Mouse (Mus musculus) liver, adult 2 months (tissue): ENCODE measurements around the gene Plekhg1.

Source experiments
- CTCF ChIP-seq: fragments of 200-500 bp; IDR thresholded peaks from 2 replicates; pipeline ENCODE4 v1.5.1; 2011; ENCODE audit warnings: low read depth, low read length, control low read depth
- POLR2A ChIP-seq: fragments of 200-500 bp; IDR thresholded peaks from 2 replicates; pipeline ENCODE4 v1.6.1; 2011; ENCODE audit warnings: low read length, control low read depth; ENCODE audit not compliant: insufficient read depth; ENCODE audit errors: extremely low read depth

DNA sequence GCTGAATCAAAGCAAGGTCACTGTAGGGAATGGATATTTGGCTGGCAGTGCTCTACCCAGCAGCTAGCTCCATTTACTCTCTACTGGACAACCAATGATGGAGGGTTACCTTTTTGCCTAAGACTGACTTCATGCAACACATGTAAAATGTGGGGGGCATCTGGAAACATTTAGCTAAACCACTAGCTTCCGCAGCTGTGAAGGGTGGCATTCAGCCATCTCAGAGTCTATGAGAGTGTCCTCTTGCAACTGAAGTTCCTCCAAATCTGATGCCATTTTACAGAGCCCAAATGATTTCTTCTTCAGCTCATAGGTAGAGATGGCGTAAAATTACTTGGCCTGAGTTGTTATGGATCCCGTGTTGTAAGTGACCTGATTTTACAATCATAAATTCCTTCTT lies 67.8 kb downstream of the Plekhg1 start:
- TF ChIP-seq CTCF (no peak), POLR2A (no peak)
